Mouse (Mus musculus): ENCODE measurements around the gene Cdk17.

GRCm38 (mm10) chr10:93163711-93164488 is 3.2 kb downstream of the Cdk17 start:
- TF ChIP-seq CTCF (IDR thresholded peaks at IDR 0.05; ENCODE audit: extremely low read depth, insufficient read length, insufficient replicate concordance, low read depth, low read length) (no peak), POLR2A (IDR thresholded peaks at IDR 0.05; ENCODE audit: low read depth, low read length) (no peak)

All from small intestine, adult 2 months (tissue).